Mouse (Mus musculus): ENCODE results near the gene Actg2.
"Not testable (repeated sequence)": the region's sequence is repeated elsewhere in the genome, so short reads cannot be mapped to it uniquely, and the experiment has no call there.

Actg2 gene

GRCm38 (mm10) chr6:83536028-83536794 is at the start of gene Actg2:
Gene Actg2 (minus strand): TSS chr6:83536265.
- no peak for DNase-seq

DNA sequence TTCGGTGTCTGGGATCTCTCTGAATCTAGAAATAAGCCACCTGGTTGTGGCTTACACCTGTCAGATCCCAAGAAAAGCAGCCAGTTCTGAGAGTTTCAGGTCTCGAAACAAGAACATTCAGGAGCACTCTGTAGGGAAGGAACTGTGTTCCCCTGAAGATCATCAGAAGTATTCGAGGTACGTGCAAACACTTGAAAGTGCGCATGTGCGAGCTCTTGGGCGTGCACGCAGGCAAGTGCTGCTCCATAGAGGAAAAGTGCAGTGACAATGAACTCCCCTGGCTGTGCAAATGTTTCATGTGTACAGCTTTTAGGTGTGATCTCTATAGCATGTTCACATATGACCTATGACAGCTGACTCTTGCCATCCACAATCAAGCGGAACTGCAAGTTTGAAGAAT is 49.3 kb upstream of the Actg2 start:
- DNase-seq = not testable (repeated sequence)

GRCm38 (mm10) chr6:83583591-83583990 is 47.5 kb upstream of the Actg2 start:
- no peak for DNase-seq

DNA sequence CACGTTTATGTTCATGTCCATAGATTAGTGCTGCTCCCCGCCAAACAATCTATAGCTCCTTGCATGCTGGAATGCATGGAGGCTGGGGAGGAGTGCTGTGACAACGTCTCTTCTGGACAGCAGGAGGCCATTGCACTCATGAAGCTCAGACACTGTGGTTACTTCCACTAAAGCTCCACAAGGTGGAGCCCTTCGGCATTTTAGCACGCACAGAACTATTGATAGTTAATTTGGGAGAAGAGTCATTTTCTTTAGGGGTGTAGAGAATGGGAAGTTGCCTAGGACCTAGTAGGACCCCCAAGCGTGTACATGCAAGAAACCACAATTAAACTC is 46.8 kb upstream of the Actg2 start:
- peak; percentile 65 for DNase-seq

- DNase-seq = no peak
Observed at GRCm38 (mm10) chr6:83582135-83582937, 46.3 kb upstream of the Actg2 start.

DNA sequence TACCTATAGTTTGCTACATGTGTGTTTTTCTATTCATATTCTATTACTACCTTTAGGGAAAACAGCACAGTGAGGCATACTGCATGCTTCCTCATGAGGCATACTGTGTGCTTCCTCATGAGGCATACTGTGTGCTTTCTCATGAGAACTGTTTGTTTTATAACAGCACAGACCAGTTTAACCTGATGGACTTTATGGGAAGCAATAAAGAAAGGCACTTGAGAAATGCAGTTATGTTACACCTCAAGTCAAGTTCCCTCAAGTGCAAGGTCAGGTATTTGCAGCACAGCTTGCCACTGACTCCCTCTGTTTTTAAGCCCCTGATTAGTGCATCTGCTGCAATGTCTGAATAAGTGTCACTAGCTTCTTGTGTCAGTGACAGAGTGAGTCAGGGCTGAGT is 41.5 kb upstream of the Actg2 start:
- DNase-seq = no peak

GRCm38 (mm10) chr6:83575609-83576008 is 39.5 kb upstream of the Actg2 start:
- no peak for DNase-seq

DNA sequence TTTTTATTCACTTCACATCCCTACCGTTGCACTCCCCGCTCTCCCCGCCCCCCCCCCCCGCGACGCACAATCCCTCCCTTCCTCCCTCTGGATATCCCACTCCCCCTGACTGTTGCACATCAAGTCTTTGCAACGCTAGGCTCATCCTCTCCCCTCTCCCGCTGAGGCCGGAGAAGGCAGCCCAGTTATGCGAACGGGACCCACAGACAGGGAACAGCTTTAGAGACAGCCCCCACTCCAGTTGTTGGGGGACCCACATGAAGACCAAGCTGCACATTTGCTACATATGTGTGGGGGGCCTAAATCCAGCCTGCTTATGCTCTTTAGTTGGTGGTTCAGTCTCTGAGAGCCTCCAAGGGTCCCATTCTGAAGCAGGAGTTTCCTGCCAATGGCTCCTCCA is 36.6 kb upstream of the Actg2 start, which contains the start of gene Stambp:
Stambp (minus strand) TSS at position 59 of the 400 bp plus-strand sequence.
- DNase-seq = peak; percentile 29

DNA sequence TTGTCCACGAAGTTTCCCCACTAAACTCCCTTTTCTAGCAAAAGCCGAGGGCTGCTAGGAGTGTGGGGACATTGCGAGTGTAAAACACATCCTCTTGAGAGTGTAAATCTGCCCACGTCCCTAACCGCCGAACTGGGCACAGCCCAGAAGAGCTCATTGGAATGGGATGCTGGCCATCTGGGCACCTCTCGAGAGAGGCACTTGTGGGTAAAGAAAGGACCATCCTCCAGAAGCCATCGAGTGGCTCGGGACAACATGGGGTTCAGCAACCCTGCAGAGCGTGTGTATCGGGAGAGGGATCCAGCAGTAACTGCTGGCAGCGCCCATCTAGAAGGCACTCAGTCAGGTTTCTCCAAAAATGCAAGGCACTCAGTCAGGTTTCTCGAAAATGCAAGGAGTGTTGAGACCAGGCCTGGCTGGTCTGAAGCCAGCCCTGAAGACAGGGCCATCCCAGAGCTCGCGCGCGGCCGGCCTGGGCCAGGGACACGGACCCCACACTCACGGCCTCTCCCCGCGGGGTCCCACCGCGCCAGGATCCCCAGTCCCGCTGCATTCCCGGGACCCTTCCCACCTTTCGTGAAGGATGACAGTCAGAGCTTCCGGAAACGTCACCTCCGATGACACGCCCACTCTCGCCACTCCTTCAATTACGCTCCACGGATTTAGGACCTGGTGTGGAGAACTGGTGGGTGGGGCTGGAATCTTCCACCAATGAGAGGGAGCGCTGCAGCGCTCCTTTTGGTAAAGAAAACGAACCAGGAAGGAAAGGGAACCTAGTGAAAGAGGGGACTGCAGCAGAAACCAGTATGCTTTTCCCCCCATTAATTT is 36.0 kb upstream of the Actg2 start:
- peak; percentile 94 for DNase-seq

GRCm38 (mm10) chr6:83568901-83569862 is 33.1 kb upstream of the Actg2 start:
- no peak for DNase-seq

DNA sequence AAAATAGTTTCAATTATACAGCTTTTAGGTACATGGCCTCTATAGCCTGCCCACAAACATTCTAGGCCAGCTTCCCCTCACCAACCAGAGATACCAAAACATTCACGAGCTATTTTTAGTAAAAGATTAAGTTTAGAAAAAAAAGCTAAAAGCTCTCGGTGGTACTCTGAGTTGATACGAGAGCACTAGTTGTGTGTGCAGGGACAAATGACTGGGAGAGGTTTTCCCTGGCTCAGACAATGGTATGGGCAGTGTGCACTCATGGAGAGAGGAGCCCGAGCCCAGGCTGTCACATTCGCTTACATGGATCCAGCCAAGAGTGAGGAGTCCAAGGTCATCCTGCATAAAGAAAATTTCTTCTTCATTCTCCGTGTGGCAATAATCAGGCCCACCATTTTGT is 19.9 kb upstream of the Actg2 start:
- no peak for DNase-seq

- no peak for DNase-seq
Observed at GRCm38 (mm10) chr6:83548346-83548745, 12.3 kb upstream of the Actg2 start.

DNA sequence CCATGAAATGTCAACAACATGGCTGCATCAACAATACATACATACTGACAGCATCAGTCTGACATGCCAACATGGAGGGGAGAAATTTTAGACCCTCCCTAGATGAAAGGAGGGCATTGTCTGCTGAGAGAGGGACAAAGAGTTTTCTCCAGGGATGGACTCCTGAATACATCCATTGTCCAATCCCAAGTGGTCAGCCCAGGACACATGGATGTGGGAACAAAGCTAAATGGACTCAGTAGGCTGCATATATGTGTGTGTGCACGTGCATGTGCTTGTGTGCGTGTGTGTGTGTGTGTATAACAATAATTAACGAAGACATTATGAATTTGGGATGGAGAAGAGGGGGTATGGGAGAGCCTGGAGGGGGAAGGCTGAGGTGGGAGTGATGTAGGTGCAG is 9.7 kb upstream of the Actg2 start:
- DNase-seq = no peak

GRCm38 (mm10) chr6:83541756-83542456 is 5.8 kb upstream of the Actg2 start:
- peak; percentile 27 for DNase-seq

DNA sequence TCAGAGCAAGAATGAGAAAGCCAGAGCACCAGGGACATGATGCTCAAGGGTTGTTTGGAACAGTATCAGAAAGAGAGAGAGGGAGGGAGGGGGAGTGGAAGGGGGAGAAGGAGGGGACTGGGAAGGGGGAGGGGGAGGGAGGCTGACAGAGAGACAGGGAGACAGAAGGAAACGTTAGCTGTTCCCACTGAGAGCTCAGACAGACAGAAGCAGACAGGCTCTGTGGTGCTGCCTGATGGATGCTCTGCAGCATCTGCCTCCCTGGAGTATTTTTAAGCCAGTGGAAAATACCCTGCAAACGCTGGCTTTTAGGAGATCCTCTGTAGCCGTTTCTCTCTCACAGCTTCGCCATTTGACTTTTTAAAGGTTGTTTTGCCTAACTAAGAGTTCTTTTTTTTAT is 4.0 kb upstream of the Actg2 start:
- peak; percentile 38 for DNase-seq

DNA sequence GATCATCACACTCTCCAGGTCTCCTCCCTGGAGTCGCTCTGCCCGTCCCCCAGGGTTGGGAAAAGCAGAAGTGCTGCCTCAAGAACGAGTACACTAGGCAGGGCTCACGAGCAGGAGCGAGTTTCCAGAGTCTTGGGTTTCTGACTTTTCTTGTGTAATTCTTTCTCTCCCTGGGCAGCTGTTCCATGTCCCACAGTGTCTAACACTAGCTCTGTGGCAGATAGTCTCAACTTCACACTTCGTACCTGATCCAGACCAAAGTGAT is 662 bp upstream of the Actg2 start:
- no peak for DNase-seq

DNA sequence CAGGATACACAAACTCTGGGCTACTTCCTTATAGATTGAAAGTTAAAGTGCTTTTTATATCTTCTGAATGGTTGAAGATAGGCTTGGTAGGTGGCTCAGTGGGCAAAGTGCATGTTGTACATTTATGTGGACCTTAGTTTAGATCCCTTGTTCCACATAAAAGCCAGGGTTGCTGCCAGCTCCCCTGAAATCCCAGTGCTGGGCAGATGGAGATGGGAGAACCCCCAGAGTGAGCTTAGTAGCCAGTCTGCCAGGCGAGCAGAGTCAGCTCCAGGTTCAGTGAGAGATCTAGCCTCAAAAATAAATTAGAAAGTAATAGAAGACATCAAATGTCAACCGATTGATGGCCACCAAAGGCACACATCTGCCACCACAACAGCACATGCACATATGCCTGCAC is 3.5 kb downstream of the Actg2 start:
- no peak for DNase-seq

DNA sequence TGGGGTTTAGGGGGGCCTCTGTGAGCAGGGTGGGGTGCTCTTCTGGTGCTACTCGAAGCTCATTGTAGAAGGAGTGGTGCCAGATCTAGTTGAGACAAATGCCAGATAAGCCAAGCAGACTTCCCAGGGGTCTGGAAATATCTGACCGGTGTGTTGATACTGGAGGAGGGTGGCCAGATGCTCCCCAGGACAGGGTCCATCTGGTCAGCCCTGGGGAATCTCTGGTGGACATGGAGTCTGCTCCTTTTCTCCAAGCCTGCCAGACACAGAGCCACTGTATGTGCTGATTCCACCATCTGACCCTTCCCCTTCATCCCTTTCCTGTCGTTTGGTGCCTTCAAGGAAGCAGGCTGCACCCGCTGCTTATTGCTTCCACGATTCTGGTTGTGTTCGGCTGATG is 12.9 kb downstream of the Actg2 start:
- no peak for DNase-seq

DNA sequence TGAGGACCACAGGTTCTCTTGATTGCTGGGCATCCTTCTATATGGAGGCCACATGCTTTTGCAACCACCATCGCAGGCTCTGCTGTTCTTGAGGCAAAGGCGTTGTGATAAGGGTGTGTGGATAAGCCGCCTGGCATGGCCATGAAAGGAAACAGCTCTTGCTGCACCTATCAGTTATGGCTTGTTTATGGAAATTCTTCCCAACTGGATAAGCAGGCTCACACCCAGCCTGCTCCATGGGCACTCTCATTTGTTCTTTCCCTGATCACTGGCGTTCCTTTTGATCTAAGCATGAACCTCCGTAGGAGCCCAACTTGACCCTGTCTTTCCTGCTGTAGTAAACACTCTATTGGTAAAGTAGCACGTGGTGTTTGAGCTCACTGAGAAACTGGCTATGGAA is 14.3 kb downstream of the Actg2 start:
- no peak for DNase-seq

GRCm38 (mm10) chr6:83518637-83519036 is 17.4 kb downstream of the Actg2 start:
- DNase-seq = no peak

DNA sequence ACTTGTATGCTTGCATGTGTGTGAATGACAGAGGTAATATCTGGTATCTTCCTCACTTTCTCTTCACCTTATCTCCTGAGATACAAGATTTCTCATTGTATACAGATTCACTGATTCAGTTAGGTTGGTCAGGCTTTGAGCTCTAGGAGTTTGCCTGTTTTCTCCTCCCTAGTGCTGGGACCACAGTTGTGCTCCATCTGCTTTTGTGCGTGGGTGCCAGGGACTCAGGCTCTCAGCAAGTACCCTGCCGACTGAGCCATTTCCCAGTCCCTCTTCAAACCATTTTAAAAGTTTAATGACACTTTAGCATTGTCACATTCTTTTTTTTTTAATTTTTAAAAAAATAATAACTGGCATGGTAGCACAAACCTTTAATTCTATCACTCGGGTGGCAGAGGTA is 20.9 kb downstream of the Actg2 start:
- no peak for DNase-seq

- DNase-seq = peak; percentile 83
Observed at GRCm38 (mm10) chr6:83512495-83512894, 23.6 kb downstream of the Actg2 start.
